Mouse (Mus musculus) lung, postnatal 0 days (tissue): Measurements from ENCODE around the gene Slc12a3. TPM values are rescaled to one million over a fixed set of nuclear protein-coding genes. Genes with fewer than 3 reads are reported as not detected.

Experiments
- ATAC-seq: fragments of 200-750 bp; cut with Nextera tagmentation; 2 replicates; pipeline ENCODE4 v1.8.0; 2017; ENCODE audit warnings: moderate library complexity
- DNase-seq: peaks from one replicate; pipeline ENCODE4 v3.0.0-alpha.2; 2016; ENCODE audit warnings: low spot score
- H3K27ac ChIP-seq: fragments of 300-500 bp; sonication (generic); 2 replicates; pipeline ENCODE4 v1.5.1; 2014; ENCODE audit warnings: antibody characterized with exemption, mild to moderate bottlenecking, low read length, mixed read lengths
- H3K27me3 ChIP-seq: fragments of 300-500 bp; sonication (generic); replicated peaks from 2 replicates; pipeline ENCODE4 v1.6.1; 2014; ENCODE audit warnings: low read length, mixed read lengths; ENCODE audit not compliant: insufficient read depth
- H3K36me3 ChIP-seq: fragments of 300-500 bp; sonication (generic); 2 replicates; pipeline ENCODE4 v1.6.1; 2014; ENCODE audit warnings: low read length, mixed read lengths; ENCODE audit not compliant: insufficient read depth
- H3K4me1 ChIP-seq: fragments of 300-500 bp; sonication (generic); 2 replicates; pipeline ENCODE4 v1.6.1; 2014; ENCODE audit warnings: antibody characterized with exemption, low read depth, low read length, mixed read lengths; ENCODE audit not compliant: insufficient read depth
- H3K4me2 ChIP-seq: fragments of 300-500 bp; sonication (generic); replicated peaks from 2 replicates; pipeline ENCODE4 v1.6.1; 2014; ENCODE audit warnings: low read depth, mild to moderate bottlenecking, low read length, moderate library complexity, mixed read lengths
- H3K4me3 ChIP-seq: fragments of 300-500 bp; sonication (generic); 2 replicates; pipeline ENCODE4 v1.5.1; 2014; ENCODE audit warnings: low read depth, low read length
- H3K9ac ChIP-seq: fragments of 300-500 bp; sonication (generic); replicated peaks from 2 replicates; pipeline ENCODE4 v1.6.1; 2014; ENCODE audit warnings: low read depth, mild to moderate bottlenecking
- H3K9me3 ChIP-seq: fragments of 300-500 bp; sonication (generic); 2 replicates; pipeline ENCODE4 v1.6.1; 2016; ENCODE audit warnings: low read length, mixed read lengths
- CTCF ChIP-seq: IDR thresholded peaks from 2 replicates; pipeline ENCODE4 v1.5.1; 2016; ENCODE audit warnings: antibody characterized with exemption, mild to moderate bottlenecking
- EP300 ChIP-seq: IDR thresholded peaks from 2 replicates; pipeline ENCODE4 v1.6.1; 2016; ENCODE audit warnings: antibody characterized with exemption, mild to moderate bottlenecking, control low read depth
- WGBS: fragments of 180-500 bp; shearing (Covaris S2); extraction: QIAGEN DNeasy Blood & Tissue Kit; methylation state at CpG from one replicate; pipeline ENCODE4 v1.1.7; 2014; 5-methylcytosine and 5-hydroxymethylcytosine counted together
- polyA plus RNA-seq: library from polyadenylated mRNA; unstranded; fragments of >200 nt; fragmentation: Nextera tagmentation; extraction: Ambion mirVana; gene quantifications from 2 replicates; pipeline ENCODE4 v1.2.1, GENCODE M21; 2015

Slc12a3 gene
- polyA plus RNA-seq, 1 experiment from 2014 or later, result 0.12 TPM

- Histone ChIP-seq H3K4me3 (no peak overlapping the region), H3K4me1 (no peaks in the 10 kb centered on the region), H3K27me3 (no peaks in the 10 kb centered on the region), H3K27ac (no peak overlapping the region), H3K36me3 (peaks cover 49% of the 10 kb centered on the region), H3K4me2 (no peak overlapping the region), H3K9ac (no peak overlapping the region), H3K9me3 (no peaks in the 10 kb centered on the region)
- no peak for ATAC-seq
- DNase-seq, result no peak
- 87% methylated on average over 6 of the region's 6 CpGs for WGBS
- TF ChIP-seq CTCF (no peak), EP300 (no peak)
Observed at GRCm38 (mm10) chr8:94389531-94389930, 60.5 kb downstream of the Slc12a3 start.

- DNase-seq (no peak), ATAC-seq (no peak)
- Histone ChIP-seq H3K9ac (no peak overlapping the region), H3K36me3 (peaks cover 58% of the 10 kb centered on the region), H3K9me3 (no peaks in the 10 kb centered on the region), H3K27ac (no peak overlapping the region), H3K4me2 (no peak overlapping the region), H3K4me3 (no peak overlapping the region), H3K4me1 (no peaks in the 10 kb centered on the region), H3K27me3 (no peaks in the 10 kb centered on the region)
- 90% methylated on average over 6 of the region's 6 CpGs for WGBS
- TF ChIP-seq EP300, result no peak
- no peak for TF ChIP-seq CTCF
Observed at GRCm38 (mm10) chr8:94390429-94390828, 61.4 kb downstream of the Slc12a3 start.

GRCm38 (mm10) chr8:94390910-94391309 lies 61.9 kb downstream of the Slc12a3 start:
- TF ChIP-seq EP300 (no peak), CTCF (no peak)
- H3K4me3 ChIP-seq, result no peak overlapping the region
- no peak overlapping the region for H3K9ac ChIP-seq
- ATAC-seq (no peak), DNase-seq (no peak)
- H3K9me3 ChIP-seq, result no peaks in the 10 kb centered on the region
- no peak overlapping the region for H3K27ac ChIP-seq
- no peak overlapping the region for H3K4me2 ChIP-seq
- H3K36me3 ChIP-seq, result peaks cover 63% of the 10 kb centered on the region
- 92% methylated on average over 8 of the region's 8 CpGs for WGBS
- no peaks in the 10 kb centered on the region for H3K27me3 ChIP-seq
- no peaks in the 10 kb centered on the region for H3K4me1 ChIP-seq

GRCm38 (mm10) chr8:94392147-94392546 lies 63.1 kb downstream of the Slc12a3 start:
- peaks cover 67% of the 10 kb centered on the region for H3K36me3 ChIP-seq
- 85% methylated on average over 12 of the region's 12 CpGs for WGBS
- no peak for TF ChIP-seq EP300
- TF ChIP-seq CTCF, result peak; percentile 66
- H3K4me3 ChIP-seq, result no peak overlapping the region
- DNase-seq (peak; percentile 64), ATAC-seq (no peak)
- no peak overlapping the region for H3K9ac ChIP-seq
- no peaks in the 10 kb centered on the region for H3K27me3 ChIP-seq
- H3K4me2 ChIP-seq, result no peak overlapping the region
- no peak overlapping the region for H3K27ac ChIP-seq
- no peaks in the 10 kb centered on the region for H3K4me1 ChIP-seq
- H3K9me3 ChIP-seq, result no peaks in the 10 kb centered on the region

GRCm38 (mm10) chr8:94392648-94393047 lies 63.6 kb downstream of the Slc12a3 start:
- DNase-seq (no peak), ATAC-seq (no peak)
- H3K36me3 ChIP-seq, result peaks cover 67% of the 10 kb centered on the region
- TF ChIP-seq EP300 (no peak; the same call in 1 of the 2 replicates), CTCF (no peak)
- H3K4me1 ChIP-seq, result no peaks in the 10 kb centered on the region
- WGBS, result 42% methylated on average over 6 of the region's 6 CpGs
- H3K9ac ChIP-seq, result no peak overlapping the region
- no peak overlapping the region for H3K27ac ChIP-seq
- no peaks in the 10 kb centered on the region for H3K9me3 ChIP-seq
- H3K27me3 ChIP-seq, result no peaks in the 10 kb centered on the region
- H3K4me3 ChIP-seq, result no peak overlapping the region
- no peak overlapping the region for H3K4me2 ChIP-seq

- Histone ChIP-seq H3K9me3 (no peaks in the 10 kb centered on the region), H3K27me3 (no peaks in the 10 kb centered on the region), H3K4me1 (no peaks in the 10 kb centered on the region), H3K27ac (no peak overlapping the region), H3K4me3 (no peak overlapping the region), H3K36me3 (peaks cover 49% of the 10 kb centered on the region), H3K9ac (no peak overlapping the region), H3K4me2 (no peak overlapping the region)
- no peak for TF ChIP-seq EP300
- TF ChIP-seq CTCF, result no peak
- 86% methylated on average over 6 of the region's 6 CpGs for WGBS
- DNase-seq (no peak), ATAC-seq (no peak)
Observed at GRCm38 (mm10) chr8:94395851-94396540, 67.0 kb downstream of the Slc12a3 start.
